Mouse (Mus musculus) forebrain, embryonic 11.5 days (tissue): ENCODE measurements around the gene Mfsd14a. TPM values are rescaled to one million over a fixed set of nuclear protein-coding genes. Genes with fewer than 3 reads are reported as not detected.
A peak's percentile ranks its signal among the peaks of the same experiment; 100 is the strongest.

Experiments used
- ATAC-seq: fragments of 200-750 bp; cut with Nextera tagmentation; replicated peaks from 2 replicates; pipeline ENCODE4 v1.8.0; 2017; ENCODE audit warnings: moderate TSS enrichment; ENCODE audit not compliant: low FRiP score
- DNase-seq: peaks from one replicate; pipeline ENCODE4 v3.0.0-alpha.2; 2017; ENCODE audit warnings: low spot score
- H3K27ac ChIP-seq: fragments of 300-500 bp; sonication (generic); 2 replicates; pipeline ENCODE4 v1.5.1; 2014; ENCODE audit warnings: low read depth, low read length
- H3K27me3 ChIP-seq: fragments of 300-500 bp; sonication (generic); 2 replicates; pipeline ENCODE4 v1.6.1; 2014; ENCODE audit warnings: mild to moderate bottlenecking, low read length, mixed read lengths; ENCODE audit not compliant: control insufficient read depth, insufficient read depth
- H3K36me3 ChIP-seq: fragments of 300-500 bp; sonication (generic); 2 replicates; pipeline ENCODE4 v1.6.1; 2014; ENCODE audit warnings: mild to moderate bottlenecking, low read length, moderate library complexity, mixed read lengths; ENCODE audit not compliant: control insufficient read depth, insufficient read depth
- H3K4me1 ChIP-seq: fragments of 300-500 bp; sonication (generic); replicated peaks from 2 replicates; pipeline ENCODE4 v1.6.1; 2014; ENCODE audit warnings: low read length, mixed read lengths; ENCODE audit not compliant: control insufficient read depth, insufficient read depth
- H3K4me2 ChIP-seq: fragments of 300-500 bp; sonication (generic); 2 replicates; pipeline ENCODE4 v1.6.1; 2014; ENCODE audit warnings: low read depth, mild to moderate bottlenecking, low read length, moderate library complexity, mixed read lengths; ENCODE audit not compliant: severe bottlenecking
- H3K4me3 ChIP-seq: fragments of 300-500 bp; sonication (generic); 2 replicates; pipeline ENCODE4 v1.5.1; 2014; ENCODE audit warnings: low read depth, low read length
- H3K9ac ChIP-seq: fragments of 300-500 bp; sonication (generic); 2 replicates; pipeline ENCODE4 v1.6.1; 2014; ENCODE audit warnings: low read length
- H3K9me3 ChIP-seq: fragments of 300-500 bp; sonication (generic); 2 replicates; pipeline ENCODE4 v1.6.1; 2016; ENCODE audit warnings: low read length, mixed read lengths; ENCODE audit not compliant: control insufficient read depth
- WGBS: fragments of 180-500 bp; shearing (Covaris S2); extraction: QIAGEN DNeasy Blood & Tissue Kit; methylation state at CpG from one replicate; pipeline ENCODE4 v1.1.7; 2014; 5-methylcytosine and 5-hydroxymethylcytosine counted together
- polyA plus RNA-seq: library from polyadenylated mRNA; unstranded; fragments of >200 nt; fragmentation: Nextera tagmentation; extraction: Ambion mirVana; gene quantifications from 2 replicates; pipeline ENCODE4 v1.2.1, GENCODE M21; 2014

Mfsd14a gene
- polyA plus RNA-seq = 83.2 and 88.1 TPM in 2 replicates

DNA sequence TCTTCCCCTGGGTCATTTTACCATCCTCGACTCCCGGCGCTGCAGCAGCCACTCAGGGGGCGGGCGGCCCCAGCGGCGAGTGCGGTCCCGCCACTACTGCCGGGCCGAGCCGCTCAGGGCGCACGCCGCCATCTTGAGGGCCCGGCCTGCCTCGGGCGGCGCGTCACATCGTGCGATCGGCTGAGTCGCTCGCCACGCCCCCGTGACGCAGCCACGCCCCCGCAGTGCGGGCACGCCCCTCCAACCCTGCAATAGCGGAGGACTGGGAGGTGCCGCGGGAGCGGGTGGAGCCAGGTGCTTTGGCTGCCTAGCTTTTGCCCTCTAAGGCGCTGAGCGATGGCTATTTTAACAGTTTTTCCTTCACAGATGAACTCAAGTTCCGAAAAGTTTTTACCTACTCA is at the start of gene Mfsd14a:
Mfsd14a (minus strand) TSS at position 215 of the 401 bp plus-strand sequence.
- peak within 1 kb of the TSS; percentile 97 for H3K9ac ChIP-seq
- no peaks in the 10 kb centered on the region for H3K36me3 ChIP-seq
- under 1% methylated on average over 39 of the region's 39 CpGs for WGBS
- no peaks in the 10 kb centered on the region for H3K27me3 ChIP-seq
- H3K4me3 ChIP-seq = peak within 1 kb of the TSS; percentile 95
- H3K9me3 ChIP-seq = no peaks in the 10 kb centered on the region
- H3K27ac ChIP-seq = peak within 1 kb of the TSS; percentile 87
- H3K4me1 ChIP-seq = no peaks in the 10 kb centered on the region; the same call in none of the 2 replicates
- DNase-seq (peak; percentile 99), ATAC-seq (peak; percentile 99)
- H3K4me2 ChIP-seq = peak within 1 kb of the TSS; percentile 68

DNA sequence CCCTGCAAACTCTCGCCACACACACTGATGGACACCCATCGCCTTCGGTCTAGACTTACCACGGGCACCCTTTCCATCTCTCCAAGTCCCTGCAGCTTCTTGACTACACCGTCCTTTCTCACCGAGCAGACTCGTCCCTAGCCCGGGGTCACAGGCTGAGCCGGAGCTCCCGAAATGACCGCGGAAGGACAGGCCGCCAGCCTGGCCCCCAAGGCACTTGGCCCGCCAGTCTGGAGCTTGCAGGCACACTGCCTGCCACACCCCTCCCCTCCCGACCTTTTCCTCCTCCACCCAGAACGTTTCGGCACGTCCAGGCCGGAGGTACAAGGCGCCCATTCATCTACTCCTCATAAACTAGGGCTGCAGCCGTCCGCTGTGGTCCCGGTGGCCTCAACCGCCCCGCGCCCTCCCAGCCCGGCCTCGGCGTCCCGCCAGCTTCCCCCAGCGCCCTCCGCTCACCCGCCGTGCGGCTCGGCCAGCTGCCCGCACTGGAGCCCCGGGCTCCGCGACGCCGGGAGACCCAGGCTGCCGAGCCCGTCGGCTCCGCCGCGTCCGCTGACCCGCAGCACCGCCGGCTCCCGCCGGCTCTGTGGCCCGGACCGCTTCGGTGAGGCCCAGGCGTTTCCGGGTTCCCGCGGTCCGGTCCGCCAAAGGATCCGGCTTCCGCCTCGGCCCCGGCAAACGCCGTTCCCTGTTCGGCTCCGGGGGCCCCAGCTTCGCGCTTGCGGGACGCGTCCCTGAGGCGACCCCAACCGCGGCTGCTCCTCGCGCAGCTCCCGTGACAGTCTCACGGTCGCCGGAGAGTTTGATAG is 49.4 kb upstream of the Mfsd14a start:
- Histone ChIP-seq H3K9me3 (no peaks in the 10 kb centered on the region), H3K4me3 (peak overlapping the region; percentile 91), H3K4me1 (peaks cover 5% of the 10 kb centered on the region; the same call in 1 of the 2 replicates), H3K4me2 (peak overlapping the region; percentile 84), H3K27me3 (no peaks in the 10 kb centered on the region; the same call in 1 of the 2 replicates), H3K9ac (peak overlapping the region; percentile 94), H3K36me3 (no peaks in the 10 kb centered on the region), H3K27ac (0 out of 2 replicates have a peak overlapping the region, but pooled peaks have one; percentile 6)
- peak; percentile 85 for DNase-seq
- under 1% methylated on average over 85 of the region's 85 CpGs for WGBS
- peak; percentile 84 for ATAC-seq

DNA sequence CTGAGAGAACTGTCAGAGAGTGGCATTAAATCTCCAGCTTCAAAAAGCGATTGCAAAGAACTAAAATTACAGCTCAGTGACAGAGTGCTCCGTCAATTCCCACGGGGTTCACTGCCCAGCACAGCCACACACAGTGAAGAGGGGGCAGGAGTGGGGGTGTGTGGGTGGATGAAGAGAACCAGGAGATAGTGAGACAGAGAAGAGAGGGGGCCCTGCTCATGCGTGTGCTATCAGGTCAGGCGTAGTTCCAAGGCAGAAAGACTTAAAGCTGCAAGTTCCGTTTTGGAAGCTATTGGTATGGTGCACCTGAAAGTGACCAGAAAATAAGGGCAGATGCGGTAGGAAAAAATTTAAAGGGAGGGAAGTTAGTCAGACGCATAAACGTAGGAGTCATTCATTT is 48.5 kb upstream of the Mfsd14a start:
- H3K9ac ChIP-seq = peak overlapping the region; percentile 94; the same call in 1 of the 2 replicates
- 62% methylated on average over 9 of the region's 9 CpGs for WGBS
- H3K4me3 ChIP-seq = peak overlapping the region; percentile 91
- ATAC-seq (0 out of 2 replicates have a peak, but pooled peaks have one; percentile 28), DNase-seq (no peak)
- H3K4me1 ChIP-seq = peaks cover 5% of the 10 kb centered on the region; the same call in 1 of the 2 replicates
- no peaks in the 10 kb centered on the region for H3K36me3 ChIP-seq
- peak overlapping the region; percentile 84; the same call in 1 of the 2 replicates for H3K4me2 ChIP-seq
- no peaks in the 10 kb centered on the region for H3K9me3 ChIP-seq
- no peaks in the 10 kb centered on the region; the same call in 1 of the 2 replicates for H3K27me3 ChIP-seq
- H3K27ac ChIP-seq = no peak overlapping the region

DNA sequence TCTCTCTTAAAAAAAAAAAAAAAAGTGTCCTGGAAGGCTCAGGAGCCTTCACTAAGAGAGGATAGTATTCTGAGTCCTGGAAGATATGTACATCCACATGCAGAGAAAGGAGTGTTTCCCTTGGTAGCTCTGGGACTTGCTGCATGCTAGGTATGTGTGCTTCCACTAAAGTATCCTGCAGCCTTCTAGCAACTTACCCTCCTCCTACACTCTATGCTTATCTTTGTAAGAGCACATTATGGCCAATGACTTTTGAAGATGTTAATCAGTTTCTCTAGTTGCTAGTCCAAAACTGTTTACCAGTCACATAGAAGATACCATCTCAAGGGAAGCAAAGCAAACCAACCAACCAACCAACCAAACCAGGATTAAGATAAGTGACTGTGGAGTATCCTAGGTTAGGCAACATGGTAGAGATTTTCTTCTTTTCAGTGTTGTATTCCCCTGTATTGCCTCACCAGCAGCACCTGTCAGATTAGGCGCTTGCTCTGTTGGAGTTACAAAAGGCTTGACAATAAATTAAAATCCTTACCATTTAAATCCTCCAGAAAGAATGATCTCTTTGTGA is 43.2 kb upstream of the Mfsd14a start:
- no peak for ATAC-seq

DNA sequence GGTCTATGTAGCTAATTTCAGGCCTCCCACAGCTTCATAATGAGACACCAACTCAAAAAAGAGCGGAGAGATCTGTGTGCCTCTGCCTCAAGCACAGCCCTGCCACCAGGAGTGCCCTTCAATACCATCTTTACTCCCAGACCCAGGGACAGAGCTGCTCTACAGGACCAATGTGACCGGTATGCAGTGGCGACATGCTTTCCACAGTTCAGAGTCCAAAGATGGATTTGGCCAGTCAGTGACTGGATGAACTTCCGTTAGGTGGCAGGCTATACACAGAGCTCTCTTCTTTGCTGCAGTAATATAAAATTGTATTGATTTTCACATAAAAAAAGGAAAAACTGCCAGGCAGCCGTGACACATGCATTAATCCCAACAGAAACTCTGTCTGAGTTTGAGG is 41.4 kb upstream of the Mfsd14a start:
- no peak overlapping the region for H3K4me3 ChIP-seq
- 94% methylated on average over 5 of the region's 5 CpGs for WGBS
- H3K9me3 ChIP-seq = no peaks in the 10 kb centered on the region
- H3K27ac ChIP-seq = no peak overlapping the region
- H3K4me2 ChIP-seq = no peak overlapping the region
- H3K9ac ChIP-seq = no peak overlapping the region
- ATAC-seq = no peak
- H3K4me1 ChIP-seq = no peaks in the 10 kb centered on the region
- H3K36me3 ChIP-seq = no peaks in the 10 kb centered on the region
- no peaks in the 10 kb centered on the region for H3K27me3 ChIP-seq
- DNase-seq = no peak

More for the DNA sequence above, 43.2 kb upstream of the Mfsd14a start:
- H3K4me3 ChIP-seq = no peak overlapping the region
- H3K36me3 ChIP-seq = no peaks in the 10 kb centered on the region
- no peak overlapping the region for H3K9ac ChIP-seq
- H3K27me3 ChIP-seq = no peaks in the 10 kb centered on the region
- no peak overlapping the region for H3K4me2 ChIP-seq
- no peak overlapping the region for H3K27ac ChIP-seq
- no peaks in the 10 kb centered on the region for H3K9me3 ChIP-seq
- no peaks in the 10 kb centered on the region; the same call in 1 of the 2 replicates for H3K4me1 ChIP-seq
- DNase-seq = no peak
- 96% methylated on average over 1 of the region's 1 CpGs for WGBS

DNA sequence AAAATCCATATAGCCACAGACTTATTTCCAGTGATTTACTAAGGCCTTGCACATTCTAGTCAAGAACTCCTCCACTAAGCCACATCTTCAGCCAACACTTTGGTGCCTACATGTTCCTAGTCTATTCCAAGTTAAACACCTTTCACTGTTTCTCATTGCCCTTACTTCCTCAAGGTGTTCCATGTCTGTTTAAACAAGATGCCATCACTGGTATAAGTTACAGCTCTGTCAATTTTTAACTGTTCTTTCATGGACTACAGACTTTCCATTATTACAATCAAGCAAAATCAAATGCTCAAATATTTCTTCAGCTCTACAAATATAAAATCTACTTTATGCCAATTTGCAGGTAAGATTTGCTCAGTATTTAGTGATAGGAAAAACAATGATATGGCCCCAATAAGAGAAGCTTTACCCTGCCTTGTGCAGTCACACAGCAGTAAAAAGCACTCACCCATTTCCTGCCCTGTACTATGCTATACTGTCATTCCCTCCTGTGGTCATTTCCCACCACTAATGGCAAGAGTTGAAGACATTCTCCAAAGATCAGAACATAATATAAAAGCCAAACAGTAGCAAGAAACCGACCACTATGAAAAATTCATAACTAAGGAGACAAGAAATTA is 40.3 kb upstream of the Mfsd14a start:
- Histone ChIP-seq H3K27ac (no peak overlapping the region), H3K4me3 (no peak overlapping the region), H3K4me1 (no peaks in the 10 kb centered on the region), H3K9me3 (no peaks in the 10 kb centered on the region), H3K4me2 (no peak overlapping the region), H3K9ac (no peak overlapping the region), H3K27me3 (no peaks in the 10 kb centered on the region), H3K36me3 (no peaks in the 10 kb centered on the region)
- 88% methylated on average over 1 of the region's 1 CpGs for WGBS
- no peak for DNase-seq
- ATAC-seq = no peak

DNA sequence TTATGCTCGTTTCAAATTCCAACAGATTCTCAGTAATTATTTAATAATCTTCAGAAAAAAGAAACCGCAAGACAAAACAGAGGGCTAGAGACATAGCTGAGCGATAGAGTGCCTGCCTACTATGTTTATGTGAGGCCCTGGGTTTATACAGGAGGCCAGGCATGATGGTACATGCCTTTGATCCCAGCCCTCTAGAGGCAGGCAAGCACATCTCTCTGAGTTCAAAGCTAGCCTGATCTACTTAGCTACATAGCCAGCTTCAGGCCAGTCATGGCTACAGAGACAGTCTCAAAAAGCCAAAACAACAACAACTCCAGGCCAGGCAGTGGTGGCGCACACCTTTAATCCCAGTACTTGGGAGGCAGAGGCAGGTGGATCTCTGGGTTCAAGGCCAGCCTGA is 39.1 kb upstream of the Mfsd14a start:
- DNase-seq (no peak), ATAC-seq (no peak)
- H3K27ac ChIP-seq = no peak overlapping the region
- H3K27me3 ChIP-seq = no peaks in the 10 kb centered on the region
- no peaks in the 10 kb centered on the region for H3K9me3 ChIP-seq
- 89% methylated on average over 4 of the region's 4 CpGs for WGBS
- H3K36me3 ChIP-seq = no peaks in the 10 kb centered on the region
- no peak overlapping the region for H3K9ac ChIP-seq
- no peak overlapping the region for H3K4me2 ChIP-seq
- no peak overlapping the region for H3K4me3 ChIP-seq
- H3K4me1 ChIP-seq = no peaks in the 10 kb centered on the region

DNA sequence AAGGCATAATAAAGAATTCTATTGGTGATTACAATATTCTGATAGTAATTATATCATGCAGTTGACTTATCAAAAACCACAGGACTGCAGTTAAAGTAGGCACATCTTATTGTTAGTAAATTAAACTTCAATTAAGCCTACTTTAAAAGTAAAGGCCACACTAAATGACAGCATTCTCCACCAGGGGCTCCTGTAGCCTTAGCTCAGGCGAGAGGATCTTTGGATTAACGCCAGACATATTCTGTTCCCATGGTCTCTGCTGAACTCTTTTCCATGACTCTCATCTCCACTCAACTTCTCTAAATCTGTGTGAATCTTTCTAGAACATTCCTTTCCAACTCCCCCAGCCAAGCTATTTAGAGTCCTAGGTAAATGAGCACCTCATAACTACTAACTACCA is 36.3 kb upstream of the Mfsd14a start:
- H3K27ac ChIP-seq = no peak overlapping the region
- H3K4me3 ChIP-seq = no peak overlapping the region
- 82% methylated on average over 2 of the region's 2 CpGs for WGBS
- DNase-seq (no peak), ATAC-seq (no peak)
- H3K4me1 ChIP-seq = no peaks in the 10 kb centered on the region
- no peak overlapping the region for H3K4me2 ChIP-seq
- H3K27me3 ChIP-seq = no peaks in the 10 kb centered on the region
- H3K9ac ChIP-seq = no peak overlapping the region
- H3K36me3 ChIP-seq = no peaks in the 10 kb centered on the region
- H3K9me3 ChIP-seq = no peaks in the 10 kb centered on the region
